Mouse (Mus musculus): ENCODE data around the gene Ctsf. TPM values are rescaled to one million over a fixed set of nuclear protein-coding genes. Genes with fewer than 3 reads are reported as not detected.

Gene Ctsf
- polyA plus RNA-seq, 1 experiment from 2014 or later, result 75.8 TPM

DNA sequence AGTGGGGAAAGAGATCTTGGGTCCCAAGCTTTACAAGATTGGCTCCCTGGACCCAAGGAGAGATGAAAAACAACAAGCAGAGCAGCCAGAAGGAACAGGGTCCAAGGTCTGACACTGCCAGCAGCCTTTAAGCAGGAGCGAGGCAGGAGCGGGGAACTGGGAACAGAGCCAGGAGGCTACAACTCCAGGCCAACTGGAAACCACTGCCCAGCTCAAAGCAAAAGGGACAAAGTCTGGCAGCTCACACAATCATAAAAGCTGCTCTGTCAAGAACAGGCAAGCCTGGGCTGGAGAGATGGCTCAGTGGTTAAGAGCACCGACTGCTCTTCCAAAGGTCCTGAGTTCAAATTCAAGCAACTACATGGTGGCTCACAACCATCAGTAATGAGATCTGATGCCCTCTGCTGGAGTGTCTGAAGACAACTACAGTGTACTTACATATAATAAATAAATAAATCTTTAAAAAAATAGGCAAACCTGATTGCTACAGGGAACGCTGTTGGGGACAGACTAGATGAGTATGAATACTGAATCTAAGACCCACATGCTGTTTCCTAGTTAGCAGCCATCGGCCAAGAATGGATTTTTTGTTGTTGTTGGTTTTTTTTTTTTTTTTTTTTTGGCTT is 34.1 kb upstream of the Ctsf start:
- no peak overlapping the region for H3K4me2 ChIP-seq (ENCODE audit: low read depth, low read length)
- 72% methylated on average over 5 of the region's 5 CpGs for whole genome bisulfite sequencing
- no peak overlapping the region for H3K27ac ChIP-seq (ENCODE audit: low read depth, low read length)
- no peaks in the 10 kb centered on the region for H3K4me1 ChIP-seq (ENCODE audit: control insufficient read depth, insufficient read depth, low read length)
- ATAC-seq (ENCODE audit: low read depth), result no peak
- no peak overlapping the region for H3K9ac ChIP-seq (replicated peaks; ENCODE audit: low read depth, low read length)
- H3K36me3 ChIP-seq (ENCODE audit: control insufficient read depth, insufficient read depth, low read length), result no peaks in the 10 kb centered on the region
- no peaks in the 10 kb centered on the region for H3K27me3 ChIP-seq (ENCODE audit: control insufficient read depth, insufficient read depth, low read length)
- H3K9me3 ChIP-seq (ENCODE audit: control insufficient read depth, low read length), result no peaks in the 10 kb centered on the region
- H3K4me3 ChIP-seq (ENCODE audit: low read depth, low read length), result no peak overlapping the region

DNA sequence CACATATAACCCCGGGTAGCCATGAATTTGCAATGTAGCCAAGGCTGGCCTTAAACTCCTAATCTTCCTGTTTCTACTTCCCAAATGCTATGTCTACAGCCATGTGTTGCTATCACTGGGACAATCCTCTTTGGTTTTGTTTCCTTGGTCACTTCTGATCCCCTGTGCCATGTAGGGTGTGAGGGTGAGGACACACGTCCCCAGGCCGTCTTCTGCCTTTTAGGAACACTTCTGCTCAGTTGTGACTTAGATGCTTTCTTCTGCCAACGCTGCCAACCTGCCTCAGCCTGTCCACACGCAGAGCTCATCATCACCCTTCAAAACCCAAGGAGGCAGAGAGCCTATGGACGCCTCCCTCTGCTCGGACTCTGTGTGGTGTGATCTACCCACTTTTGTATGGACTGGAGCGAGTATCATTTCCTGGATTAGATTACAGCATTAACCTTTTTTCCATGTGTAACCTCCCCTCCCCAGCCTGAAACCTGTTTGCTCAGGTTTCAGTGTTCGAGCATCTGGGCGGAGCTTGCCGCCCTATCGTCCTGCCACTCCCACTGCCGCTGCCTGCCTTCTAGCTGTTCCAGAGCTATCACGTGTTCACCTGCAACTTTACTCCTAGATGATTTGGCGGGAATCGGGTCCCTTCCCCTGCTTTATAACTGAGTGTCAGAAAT is 26.4 kb upstream of the Ctsf start:
- Histone ChIP-seq H3K4me3 (ENCODE audit: low read depth, low read length) (no peak overlapping the region), H3K4me1 (ENCODE audit: control insufficient read depth, insufficient read depth, low read length) (no peaks in the 10 kb centered on the region), H3K9ac (replicated peaks; ENCODE audit: low read depth, low read length) (no peak overlapping the region), H3K27me3 (ENCODE audit: control insufficient read depth, insufficient read depth, low read length) (no peaks in the 10 kb centered on the region), H3K36me3 (ENCODE audit: control insufficient read depth, insufficient read depth, low read length) (no peaks in the 10 kb centered on the region), H3K27ac (ENCODE audit: low read depth, low read length) (no peak overlapping the region), H3K9me3 (ENCODE audit: control insufficient read depth, low read length) (no peaks in the 10 kb centered on the region), H3K4me2 (ENCODE audit: low read depth, low read length) (no peak overlapping the region)
- WGBS, result 65% methylated on average over 16 of the region's 16 CpGs
- no peak for ATAC-seq (ENCODE audit: low read depth)

- no peaks in the 10 kb centered on the region for H3K36me3 ChIP-seq (ENCODE audit: control insufficient read depth, insufficient read depth, low read length)
- no peak overlapping the region for H3K4me2 ChIP-seq (ENCODE audit: low read depth, low read length)
- no peak for ATAC-seq (ENCODE audit: low read depth)
- no peak overlapping the region for H3K4me3 ChIP-seq (ENCODE audit: low read depth, low read length)
- no peak overlapping the region for H3K9ac ChIP-seq (replicated peaks; ENCODE audit: low read depth, low read length)
- no peak overlapping the region for H3K27ac ChIP-seq (ENCODE audit: low read depth, low read length)
- H3K9me3 ChIP-seq (ENCODE audit: control insufficient read depth, low read length), result no peaks in the 10 kb centered on the region
- WGBS, result 61% methylated on average over 7 of the region's 7 CpGs
- no peaks in the 10 kb centered on the region for H3K4me1 ChIP-seq (ENCODE audit: control insufficient read depth, insufficient read depth, low read length)
- H3K27me3 ChIP-seq (ENCODE audit: control insufficient read depth, insufficient read depth, low read length), result no peaks in the 10 kb centered on the region
Observed at GRCm38 (mm10) chr19:4829156-4829555, 25.8 kb upstream of the Ctsf start.

DNA sequence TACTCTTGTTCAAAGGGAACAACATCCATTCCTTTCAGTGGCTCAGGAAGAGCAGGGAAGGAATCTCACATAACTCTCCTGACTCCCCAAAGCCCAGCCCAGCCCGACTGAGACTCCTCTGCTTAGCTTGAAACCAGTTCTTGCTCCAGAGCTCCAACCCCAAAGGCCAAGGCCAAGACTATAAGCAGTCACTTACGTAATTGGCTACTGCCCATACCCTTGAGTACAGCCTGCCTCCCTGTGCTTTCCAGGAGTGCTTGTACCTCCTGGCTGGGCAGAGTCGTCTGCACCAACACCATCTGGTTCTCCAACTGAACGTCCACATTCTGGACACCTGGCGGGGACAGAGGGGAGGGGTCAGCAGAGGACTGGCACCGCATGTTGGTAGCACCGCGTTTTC is 21.0 kb upstream of the Ctsf start:
- no peak for ATAC-seq (ENCODE audit: low read depth)
- H3K4me1 ChIP-seq (ENCODE audit: control insufficient read depth, insufficient read depth, low read length), result peaks cover 7% of the 10 kb centered on the region

DNA sequence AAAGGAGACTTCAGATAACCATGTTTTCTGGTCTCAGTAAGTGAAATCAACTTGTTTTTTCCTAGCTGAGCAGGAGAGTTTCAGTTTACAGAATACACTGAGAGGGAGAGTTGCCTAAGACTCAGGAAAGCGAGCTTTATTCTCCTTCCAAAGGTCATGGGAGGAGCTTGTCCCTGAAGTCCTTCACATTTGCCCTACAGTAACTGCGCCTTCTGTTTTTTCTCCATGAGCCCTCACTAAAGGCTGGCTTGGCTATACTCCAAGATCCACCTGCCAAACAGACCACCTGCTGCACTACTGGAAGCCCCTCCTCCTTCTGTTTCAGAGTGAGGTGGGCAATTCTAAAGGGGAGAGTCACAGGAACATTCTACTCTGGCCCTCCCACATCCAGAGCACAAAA is 18.8 kb upstream of the Ctsf start:
- no peak overlapping the region for H3K27ac ChIP-seq (ENCODE audit: low read depth, low read length)
- no peak overlapping the region for H3K4me3 ChIP-seq (ENCODE audit: low read depth, low read length)
- H3K36me3 ChIP-seq (ENCODE audit: control insufficient read depth, insufficient read depth, low read length), result no peaks in the 10 kb centered on the region
- no peaks in the 10 kb centered on the region for H3K9me3 ChIP-seq (ENCODE audit: control insufficient read depth, low read length)
- 90% methylated on average over 2 of the region's 2 CpGs for WGBS
- no peak for ATAC-seq (ENCODE audit: low read depth)
- H3K27me3 ChIP-seq (ENCODE audit: control insufficient read depth, insufficient read depth, low read length), result peaks cover 8% of the 10 kb centered on the region
- H3K4me1 ChIP-seq (ENCODE audit: control insufficient read depth, insufficient read depth, low read length), result peaks cover 7% of the 10 kb centered on the region
- H3K9ac ChIP-seq (replicated peaks; ENCODE audit: low read depth, low read length), result no peak overlapping the region
- no peak overlapping the region for H3K4me2 ChIP-seq (ENCODE audit: low read depth, low read length)

More for the DNA sequence above, 21.0 kb upstream of the Ctsf start:
- no peak overlapping the region for H3K4me3 ChIP-seq (ENCODE audit: low read depth, low read length)
- no peak overlapping the region for H3K9ac ChIP-seq (replicated peaks; ENCODE audit: low read depth, low read length)
- WGBS, result 83% methylated on average over 8 of the region's 8 CpGs
- no peaks in the 10 kb centered on the region for H3K36me3 ChIP-seq (ENCODE audit: control insufficient read depth, insufficient read depth, low read length)
- H3K9me3 ChIP-seq (ENCODE audit: control insufficient read depth, low read length), result no peaks in the 10 kb centered on the region
- H3K27me3 ChIP-seq (ENCODE audit: control insufficient read depth, insufficient read depth, low read length), result no peaks in the 10 kb centered on the region
- H3K27ac ChIP-seq (ENCODE audit: low read depth, low read length), result no peak overlapping the region
- no peak overlapping the region for H3K4me2 ChIP-seq (ENCODE audit: low read depth, low read length)

GRCm38 (mm10) chr19:4837049-4837448 is 17.9 kb upstream of the Ctsf start:
- Histone ChIP-seq H3K27me3 (ENCODE audit: control insufficient read depth, insufficient read depth, low read length) (peaks cover 8% of the 10 kb centered on the region), H3K27ac (ENCODE audit: low read depth, low read length) (no peak overlapping the region), H3K4me1 (ENCODE audit: control insufficient read depth, insufficient read depth, low read length) (peaks cover 7% of the 10 kb centered on the region), H3K36me3 (ENCODE audit: control insufficient read depth, insufficient read depth, low read length) (no peaks in the 10 kb centered on the region), H3K9ac (replicated peaks; ENCODE audit: low read depth, low read length) (no peak overlapping the region), H3K4me2 (ENCODE audit: low read depth, low read length) (no peak overlapping the region), H3K4me3 (ENCODE audit: low read depth, low read length) (no peak overlapping the region), H3K9me3 (ENCODE audit: control insufficient read depth, low read length) (no peaks in the 10 kb centered on the region)
- WGBS, result 96% methylated on average over 6 of the region's 6 CpGs
- ATAC-seq (ENCODE audit: low read depth), result no peak

GRCm38 (mm10) chr19:4838526-4839140 is 16.3 kb upstream of the Ctsf start:
- Histone ChIP-seq H3K4me3 (ENCODE audit: low read depth, low read length) (peak overlapping the region; percentile 48), H3K4me1 (ENCODE audit: control insufficient read depth, insufficient read depth, low read length) (peaks cover 7% of the 10 kb centered on the region), H3K4me2 (ENCODE audit: low read depth, low read length) (peak overlapping the region; percentile 86), H3K9me3 (ENCODE audit: control insufficient read depth, low read length) (no peaks in the 10 kb centered on the region), H3K36me3 (ENCODE audit: control insufficient read depth, insufficient read depth, low read length) (no peaks in the 10 kb centered on the region), H3K27me3 (ENCODE audit: control insufficient read depth, insufficient read depth, low read length) (peaks cover 8% of the 10 kb centered on the region), H3K27ac (ENCODE audit: low read depth, low read length) (no peak overlapping the region), H3K9ac (replicated peaks; ENCODE audit: low read depth, low read length) (peak overlapping the region; percentile 63)
- ATAC-seq (ENCODE audit: low read depth), result peak; percentile 39; the same call in 1 of the 2 replicates
- WGBS, result 35% methylated on average over 10 of the region's 10 CpGs

DNA sequence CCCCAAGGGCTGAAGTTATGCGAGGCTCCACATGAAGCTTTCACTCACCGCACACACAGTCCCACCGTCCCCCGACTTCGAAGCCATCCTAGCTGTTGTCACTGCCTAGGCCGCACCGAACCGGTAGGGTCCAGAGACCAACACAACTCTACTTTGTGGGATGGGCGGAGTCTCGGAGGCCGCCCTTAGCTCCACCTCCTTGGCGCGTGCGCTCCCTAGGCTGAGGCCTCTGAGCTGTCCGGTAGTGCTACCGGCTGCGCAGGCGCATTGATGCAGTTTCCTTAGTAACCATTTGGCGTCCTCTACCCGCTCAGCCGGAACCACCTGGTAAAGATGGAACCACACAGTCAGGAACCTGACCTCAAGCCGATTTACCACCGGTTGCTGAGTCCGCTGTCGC is 15.8 kb upstream of the Ctsf start, which contains the start of the genes Ccs and Ccdc87:
Gene Ccs, minus strand, starts transcription at position 184 of the 400 bp plus-strand sequence.
Gene Ccdc87, plus strand, starts transcription at position 218 of the 400 bp plus-strand sequence.
- Histone ChIP-seq H3K27me3 (ENCODE audit: control insufficient read depth, insufficient read depth, low read length) (peaks cover 8% of the 10 kb centered on the region), H3K9ac (replicated peaks; ENCODE audit: low read depth, low read length) (peak within 1 kb of the TSS; percentile 63), H3K9me3 (ENCODE audit: control insufficient read depth, low read length) (no peaks in the 10 kb centered on the region), H3K4me3 (ENCODE audit: low read depth, low read length) (peak within 1 kb of the TSS; percentile 48), H3K27ac (ENCODE audit: low read depth, low read length) (no peak within 1 kb of the TSS), H3K4me2 (ENCODE audit: low read depth, low read length) (peak within 1 kb of the TSS; percentile 86), H3K4me1 (ENCODE audit: control insufficient read depth, insufficient read depth, low read length) (peaks cover 7% of the 10 kb centered on the region), H3K36me3 (ENCODE audit: control insufficient read depth, insufficient read depth, low read length) (no peaks in the 10 kb centered on the region)
- ATAC-seq (ENCODE audit: low read depth), result peak; percentile 99
- WGBS, result 0% methylated on average over 25 of the region's 25 CpGs

DNA sequence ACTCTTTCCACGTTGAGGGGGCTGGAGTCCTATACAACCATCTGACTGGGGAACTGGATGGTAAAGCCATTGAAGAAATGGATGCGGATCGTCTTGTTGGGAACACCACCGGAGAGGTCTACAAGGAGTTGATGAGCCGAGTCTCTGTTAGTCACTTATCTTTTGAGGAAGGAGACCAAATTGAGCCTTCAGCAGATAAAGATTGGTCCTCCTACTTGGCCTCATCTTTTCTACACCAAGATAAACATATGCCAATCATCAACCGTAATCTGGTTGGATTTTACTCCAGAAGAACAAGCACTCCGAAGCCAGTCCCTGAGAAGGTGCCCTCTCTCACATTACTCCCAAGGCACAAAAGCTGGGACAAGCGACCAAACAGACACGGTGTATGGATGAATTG is 14.1 kb upstream of the Ctsf start:
- Histone ChIP-seq H3K9ac (replicated peaks; ENCODE audit: low read depth, low read length) (no peak overlapping the region), H3K4me2 (ENCODE audit: low read depth, low read length) (no peak overlapping the region), H3K4me3 (ENCODE audit: low read depth, low read length) (no peak overlapping the region), H3K36me3 (ENCODE audit: control insufficient read depth, insufficient read depth, low read length) (no peaks in the 10 kb centered on the region), H3K27ac (ENCODE audit: low read depth, low read length) (no peak overlapping the region), H3K4me1 (ENCODE audit: control insufficient read depth, insufficient read depth, low read length) (peaks cover 7% of the 10 kb centered on the region), H3K9me3 (ENCODE audit: control insufficient read depth, low read length) (no peaks in the 10 kb centered on the region), H3K27me3 (ENCODE audit: control insufficient read depth, insufficient read depth, low read length) (peaks cover 8% of the 10 kb centered on the region)
- ATAC-seq (ENCODE audit: low read depth), result no peak
- WGBS, result 81% methylated on average over 9 of the region's 9 CpGs
